ENCODE assay signal across 22 mouse cellular contexts in the genomic region with DNA sequence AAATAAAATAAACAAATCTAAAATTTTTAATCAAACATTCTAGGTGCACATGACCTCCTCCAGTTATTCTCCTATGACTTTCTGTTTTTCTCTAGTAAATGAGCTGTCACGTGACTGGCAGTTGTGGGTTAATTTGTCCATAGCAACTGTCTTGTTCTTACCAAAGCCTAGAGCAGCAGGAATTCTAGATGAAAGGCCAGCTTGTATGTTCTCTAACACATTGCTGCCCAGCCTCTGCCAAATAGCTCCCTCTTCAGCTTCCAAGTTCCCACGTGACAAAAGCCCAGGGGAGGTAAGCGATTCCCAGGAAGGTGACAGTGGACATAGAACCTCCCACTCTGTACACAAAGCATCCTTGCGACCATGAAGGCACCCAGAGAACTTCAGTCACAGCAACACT. TPM values are rescaled to one million over a fixed set of nuclear protein-coding genes. Genes with fewer than 3 reads are reported as not detected.
A peak's percentile ranks its signal among the peaks of the same experiment; 100 is the strongest.
DNase-seq lines count a peak whose midpoint lies in the region; ATAC-seq and TF ChIP-seq lines count a peak whose summit lies in the region.
"Had no signal": no experiment of that assay in that cellular context is flagged by ENCODE, and none has a peak within 500 bp of the region (broad histone marks: within the 10 kb centered on the region; RNA-seq: fewer than 3 reads in every experiment).

No protein-coding gene starts in this region.

- no peak overlapping the region for H3K27ac ChIP-seq in lung, embryonic 16.5 days (ENCODE audit: low read length)
- H3K27ac ChIP-seq: forebrain, embryonic 10.5 days; heart, adult 2 months; heart, embryonic 15.5 days; hindbrain, embryonic 13.5 days; limb, embryonic 13.5 days; midbrain, embryonic 15.5 days had no signal

- no peak for TF ChIP-seq POLR2A in lung, adult 2 months (IDR thresholded peaks at IDR 0.05; ENCODE audit: borderline replicate concordance, extremely low read depth, low read depth, low read length)

- H3K4me1 ChIP-seq in lung, embryonic 16.5 days (replicated peaks; ENCODE audit: control insufficient read depth, insufficient read depth, low read length) = peaks cover 4% of the 10 kb centered on the region; the same call in 1 of the 2 replicates
- H3K4me1 ChIP-seq in lung, adult 2 months (ENCODE audit: control insufficient read depth, insufficient read depth, low read length) = no peaks in the 10 kb centered on the region; the same call in 1 of the 2 replicates

- no peak overlapping the region for H3K4me2 ChIP-seq in lung, embryonic 16.5 days (ENCODE audit: low read depth, low read length)
- H3K4me2 ChIP-seq: heart, embryonic 15.5 days; hindbrain, embryonic 13.5 days; limb, embryonic 13.5 days; liver, embryonic 15.5 days; midbrain, embryonic 15.5 days had no signal

- no peak overlapping the region for H3K4me3 ChIP-seq in lung, embryonic 16.5 days (ENCODE audit: low read length)
- no peak overlapping the region for H3K4me3 ChIP-seq in lung, adult 2 months (replicated peaks; ENCODE audit: extremely low read depth, low read depth, low read length)
- H3K4me3 ChIP-seq: forebrain, embryonic 10.5 days; heart, adult 2 months; heart, embryonic 15.5 days; hindbrain, embryonic 13.5 days; limb, embryonic 13.5 days; liver, embryonic 15.5 days; midbrain, embryonic 15.5 days had no signal

- H3K9ac ChIP-seq in lung, embryonic 16.5 days (ENCODE audit: low read length) = no peak overlapping the region
- H3K9ac ChIP-seq: heart, embryonic 15.5 days; hindbrain, embryonic 13.5 days; limb, embryonic 13.5 days; liver, embryonic 15.5 days; midbrain, embryonic 15.5 days had no signal

- ATAC-seq in lung, embryonic 16.5 days (ENCODE audit: low read depth) = peak; percentile 36
- ATAC-seq: CD4-positive, CD25-positive, alpha-beta regulatory T cell, adult 4 months; midbrain, embryonic 15.5 days had no signal

- no peaks in the 10 kb centered on the region for H3K27me3 ChIP-seq in lung, embryonic 16.5 days (ENCODE audit: control insufficient read depth, insufficient read depth, low read depth, low read length)
- H3K27me3 ChIP-seq: hindbrain, embryonic 13.5 days; limb, embryonic 13.5 days; liver, embryonic 15.5 days; midbrain, embryonic 15.5 days had no signal

- DNase-seq in adrenal gland, postnatal 10 days = peak; percentile 57
- DNase-seq in adrenal gland, adult 8-10 months = no peak
- peak; percentile 50 to 63 for DNase-seq in heart, postnatal 10 days
- no peak for DNase-seq in heart, adult 8-10 months (ENCODE audit: low spot score)
- no peak for DNase-seq in lung, adult 2 months
- DNase-seq in adipocyte (ENCODE audit: low spot score) = peak; percentile 69
- DNase-seq in MN1 (ENCODE audit: low spot score) = no peak
- DNase-seq: cerebellum, adult 11 months; gastrocnemius, postnatal 10 days; heart, adult 2 months; kidney, adult 9 months; kidney, postnatal 25 days; right cerebral cortex, postnatal 25 days had no signal

- H3K36me3 ChIP-seq in lung, embryonic 16.5 days (ENCODE audit: control insufficient read depth, insufficient read depth, low read length) = no peaks in the 10 kb centered on the region
- H3K36me3 ChIP-seq: forebrain, embryonic 10.5 days; heart, embryonic 15.5 days; hindbrain, embryonic 13.5 days; limb, embryonic 13.5 days; midbrain, embryonic 15.5 days had no signal

- 20% methylated on average over 4 of the region's 4 CpGs for WGBS in lung, embryonic 16.5 days
- 22% methylated on average over 4 of the region's 4 CpGs for WGBS in lung, adult 2 months

- no peak for TF ChIP-seq CTCF in lung, adult 2 months (IDR thresholded peaks at IDR 0.05; ENCODE audit: insufficient read depth, low read length)

- no peaks in the 10 kb centered on the region for H3K9me3 ChIP-seq in lung, embryonic 16.5 days (ENCODE audit: control insufficient read depth, low read length)
- H3K9me3 ChIP-seq: forebrain, embryonic 10.5 days; heart, embryonic 15.5 days; hindbrain, embryonic 13.5 days; limb, embryonic 13.5 days; liver, embryonic 15.5 days; midbrain, embryonic 15.5 days had no signal

- intact Hi-C loops in heart, postnatal 10 days (cut with DNase I) = no loop called here

RNA-seq across cellular contexts. Expression of a gene that starts 13.6 kb away (rescaled TPM):
- 10 to 100 TPM; 12.6 to 27.1 TPM for total RNA-seq in adrenal gland, postnatal 10 days (2021)
- 1 to 10 TPM in 1 of 4 experiments, under 1 TPM in 3; 0.64 to 1.0 (median 0.83) TPM for total RNA-seq in adrenal gland, adult 8-10 months (2022)
- total RNA-seq in heart, postnatal 10 days (2021) = not detected
- total RNA-seq in heart, adult 8-10 months (2022) = under 1 TPM in 1 of 4 experiments, not detected in 3; 0.56 TPM
- 1.8 and 2.3 TPM in 2 replicates for polyA plus RNA-seq in lung, embryonic 16.5 days (2015; fragmentation: Nextera tagmentation; extraction: Ambion mirVana)
- 8.2 and 9.6 TPM in 2 replicates for polyA plus RNA-seq in lung, adult 2 months (2012; rRNA removed)
- total RNA-seq: left cerebral cortex, postnatal 10 days had no signal
- polyA plus RNA-seq: midbrain, embryonic 15.5 days had no signal

Comparison
In these comparisons a context has a peak if more than half of its experiments do, and no peak if none do; other contexts are left out.
1. DNase-seq: peak in adrenal gland, postnatal 10 days (single experiment), heart, postnatal 10 days (2 of 2) and adipocyte (single experiment); none in adrenal gland, adult 8-10 months (single experiment), heart, adult 8-10 months (single experiment), lung, adult 2 months (single experiment) and MN1 (single experiment).
2. RNA of a gene that starts 13.6 kb away (total RNA-seq): 12.6 to 27.1 TPM in adrenal gland, postnatal 10 days; 0.64 to 1.0 TPM in adrenal gland, adult 8-10 months, not detected in heart, postnatal 10 days and 0.56 TPM in heart, adult 8-10 months; every median in the first group is over 4 times any median in the second.